Mouse (Mus musculus) NIH3T3 (cell line): Measurements from ENCODE around the gene Cdh23.
A peak's percentile ranks its signal among the peaks of the same experiment; 100 is the strongest.

Source experiments
- DNase-seq: peaks from one replicate; pipeline ENCODE4 v3.0.0-alpha.2; 2012; ENCODE audit warnings: low read depth

Gene Cdh23

DNA sequence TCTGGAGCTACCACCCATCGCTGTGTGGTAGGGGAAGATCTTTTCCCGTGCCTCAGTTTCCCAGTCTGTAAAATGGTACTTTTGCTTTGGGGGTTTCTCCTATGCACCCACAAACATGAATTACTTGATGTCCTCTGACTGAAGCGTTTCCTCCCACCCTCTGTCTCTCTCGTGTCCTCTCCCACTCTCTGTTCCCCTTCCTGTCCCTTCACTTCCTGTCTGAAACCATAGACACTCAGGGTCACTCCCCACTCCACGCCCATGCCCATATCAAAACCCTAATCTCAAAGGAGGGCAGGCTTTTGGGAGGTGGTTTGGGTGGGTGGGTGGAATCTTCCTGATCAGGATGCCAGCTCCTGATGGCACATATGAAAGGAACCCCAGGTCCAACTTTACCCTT lies 221.7 kb downstream of the Cdh23 start:
- no peak for DNase-seq

DNA sequence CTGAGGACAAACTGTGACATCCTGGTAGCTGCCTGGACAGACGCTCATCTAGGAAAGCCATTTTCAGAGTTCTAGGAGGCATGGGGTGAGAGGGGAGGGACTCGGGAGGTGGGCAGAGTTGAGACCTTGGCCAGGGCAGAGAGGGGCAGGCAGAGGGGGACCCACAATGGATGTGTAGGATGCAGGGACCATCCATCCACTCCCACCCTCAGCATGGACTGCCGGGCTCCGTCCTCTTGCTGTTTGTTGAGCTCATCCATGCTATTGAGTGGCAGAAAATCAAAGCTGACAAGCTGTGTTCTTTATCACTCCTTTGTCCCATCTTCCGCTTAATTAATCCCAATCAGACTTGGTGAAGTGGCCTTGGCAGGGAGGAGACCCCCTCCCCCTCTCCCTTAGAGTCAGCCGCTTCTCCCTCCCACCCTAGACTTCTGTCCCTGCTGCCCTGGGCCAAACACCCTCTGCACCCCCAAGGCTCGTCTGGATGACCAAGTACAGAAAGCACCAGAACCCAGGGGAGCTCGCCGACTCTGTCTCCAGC lies 222.4 kb downstream of the Cdh23 start:
- no peak for DNase-seq

DNA sequence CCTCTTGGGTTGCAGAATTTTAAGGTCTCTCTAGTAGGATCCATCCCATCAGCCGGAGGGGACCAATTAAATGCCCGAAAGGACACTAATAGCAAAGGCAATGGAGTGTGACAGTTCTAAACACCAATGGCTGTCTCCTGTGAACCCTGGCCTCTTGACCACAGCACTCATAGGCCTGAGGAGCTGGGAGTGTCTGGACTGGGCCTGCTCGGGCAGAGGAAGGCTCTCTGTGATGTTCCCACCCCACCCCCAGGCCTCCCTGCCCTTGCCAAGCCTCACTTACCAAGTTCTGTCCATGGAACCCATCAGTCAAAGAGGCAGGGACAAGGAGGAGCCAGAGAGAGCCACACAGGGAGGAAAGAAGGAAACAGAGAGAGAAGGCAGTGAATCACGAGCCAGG lies 228.5 kb downstream of the Cdh23 start:
- no peak for DNase-seq

- no peak for DNase-seq
Measured at GRCm38 (mm10) chr10:60463953-60464647, 232.2 kb downstream of the Cdh23 start.

DNA sequence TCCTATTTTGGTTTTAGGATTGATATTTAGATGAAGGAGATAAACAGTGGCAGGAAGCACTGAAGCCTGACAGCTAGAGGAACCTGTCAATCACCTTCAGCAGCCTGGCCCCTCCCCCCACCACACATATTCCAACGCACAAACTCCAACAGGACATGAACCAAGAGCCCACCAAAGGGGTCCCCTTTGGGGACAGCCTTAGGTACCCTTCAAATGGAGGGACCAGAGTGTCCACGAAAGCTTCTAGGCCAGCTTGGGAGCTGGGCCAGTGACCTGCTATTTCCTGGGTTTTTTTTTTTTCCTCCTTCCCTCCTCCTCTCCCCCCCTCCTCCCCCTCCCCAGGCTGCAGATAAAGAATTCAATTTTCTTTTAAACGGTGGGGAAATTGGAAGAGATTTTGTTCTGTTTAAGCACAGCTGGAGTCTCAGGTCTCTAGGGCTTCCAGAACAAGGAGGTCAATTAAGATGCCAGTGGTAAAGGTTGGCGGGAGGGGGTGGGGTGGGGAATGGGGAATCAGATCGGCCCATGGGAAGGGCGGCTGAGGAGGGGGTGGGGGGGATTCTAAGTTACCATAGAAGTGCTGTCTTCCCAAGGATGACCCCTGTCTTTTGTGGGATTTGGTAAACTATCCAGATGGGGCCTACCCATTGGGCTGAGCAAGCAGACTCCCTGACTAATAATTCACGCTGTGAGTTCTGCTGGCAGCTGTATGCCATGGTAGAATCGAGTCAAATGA lies 239.5 kb downstream of the Cdh23 start:
- no peak for DNase-seq

DNA sequence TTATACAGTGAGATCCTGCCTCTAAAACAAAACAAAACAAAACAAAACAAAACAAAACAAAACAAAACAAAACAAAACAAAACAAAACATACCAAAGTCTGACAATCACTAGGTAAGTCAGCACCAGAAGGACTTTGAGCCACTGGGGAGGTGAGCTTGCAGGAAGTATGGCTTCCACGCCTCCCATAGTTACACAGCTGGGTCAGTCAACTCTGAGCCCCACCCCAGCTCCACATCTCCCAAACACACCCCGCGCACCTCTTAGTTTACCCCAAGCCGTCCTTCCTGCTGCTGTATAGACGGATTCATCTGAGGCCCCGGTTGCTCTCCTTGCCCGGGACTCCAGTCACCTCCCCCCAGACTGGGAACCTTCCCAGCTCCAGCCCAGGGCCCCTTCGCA lies 241.1 kb downstream of the Cdh23 start:
- DNase-seq: no peak

- DNase-seq: no peak
Measured at GRCm38 (mm10) chr10:60447186-60447585, 249.1 kb downstream of the Cdh23 start.

GRCm38 (mm10) chr10:60445031-60445593 lies 251.2 kb downstream of the Cdh23 start:
- DNase-seq: peak; percentile 59

GRCm38 (mm10) chr10:60443078-60443477 lies 253.2 kb downstream of the Cdh23 start:
- peak; percentile 10 for DNase-seq

DNA sequence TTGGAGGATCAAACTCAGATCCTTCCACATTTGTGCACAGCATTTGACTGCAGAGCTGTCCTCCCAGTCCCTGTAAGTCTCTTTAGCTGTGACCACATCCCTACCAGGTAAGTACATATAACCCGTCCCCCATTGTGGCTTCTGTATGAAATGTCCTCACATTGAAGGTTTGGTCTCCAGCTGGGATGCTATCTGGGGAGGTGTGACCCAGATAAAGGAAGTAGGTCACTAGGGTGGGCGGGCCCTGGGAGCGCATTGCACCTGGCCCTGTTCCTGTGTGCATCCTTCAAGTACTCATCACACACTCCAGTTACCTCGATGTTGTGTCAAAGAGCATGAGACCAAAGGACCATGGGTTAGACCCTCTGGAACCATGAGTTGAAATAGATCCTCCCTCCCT lies 254.0 kb downstream of the Cdh23 start:
- DNase-seq: no peak

- DNase-seq: no peak
Measured at GRCm38 (mm10) chr10:60432679-60433078, 263.6 kb downstream of the Cdh23 start.

- no peak for DNase-seq
Measured at GRCm38 (mm10) chr10:60430591-60430990, 265.7 kb downstream of the Cdh23 start.

DNA sequence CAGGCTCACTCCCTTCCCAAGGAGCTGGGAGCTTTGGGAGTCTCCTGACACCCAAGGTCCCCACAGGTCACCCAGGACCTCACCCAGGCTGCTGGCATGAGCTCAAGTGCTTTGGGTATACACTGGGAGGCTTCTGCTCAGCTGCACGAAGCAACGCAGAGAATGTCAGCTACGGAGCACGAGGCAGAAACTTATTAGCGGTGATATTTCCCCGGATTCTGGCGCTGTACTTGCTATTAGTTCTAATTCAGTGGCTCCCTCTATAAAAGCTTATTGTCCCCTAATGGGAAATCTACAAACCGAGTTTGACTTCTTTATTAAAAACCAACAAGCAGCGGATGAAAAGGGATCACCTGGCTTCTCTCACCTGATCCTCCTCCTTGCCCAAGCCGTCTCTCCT lies 266.3 kb downstream of the Cdh23 start:
- DNase-seq: no peak

- DNase-seq: no peak
Measured at GRCm38 (mm10) chr10:60422756-60423155, 273.5 kb downstream of the Cdh23 start.

DNA sequence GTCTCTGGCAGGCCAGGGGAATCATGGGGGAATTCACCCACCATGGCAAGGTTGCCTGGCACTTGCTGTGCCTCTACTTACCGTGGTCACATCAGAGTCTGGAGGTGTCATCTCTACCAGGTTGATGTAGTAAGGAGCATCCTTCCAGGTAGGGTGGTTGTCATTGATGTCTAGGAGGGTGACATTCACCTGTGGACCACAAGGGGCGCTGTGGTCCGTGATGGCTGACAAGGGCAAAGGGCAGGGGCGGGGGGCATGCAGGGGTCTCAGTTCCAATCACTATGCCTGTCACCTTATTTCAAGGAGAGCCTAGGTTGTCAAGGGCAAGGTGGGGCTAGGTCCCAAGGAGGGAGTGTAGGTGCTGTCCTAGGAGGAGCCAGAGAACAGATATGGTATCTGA lies 276.7 kb downstream of the Cdh23 start:
- no peak for DNase-seq

- DNase-seq: peak; percentile 84
Measured at GRCm38 (mm10) chr10:60418137-60418536, 278.2 kb downstream of the Cdh23 start.

GRCm38 (mm10) chr10:60417041-60417440 lies 279.2 kb downstream of the Cdh23 start:
- peak; percentile 79 for DNase-seq

- no peak for DNase-seq
Measured at GRCm38 (mm10) chr10:60413756-60414155, 282.5 kb downstream of the Cdh23 start.

- peak; percentile 51 for DNase-seq
Measured at GRCm38 (mm10) chr10:60411794-60412193, 284.5 kb downstream of the Cdh23 start.

- peak; percentile 81 for DNase-seq
Measured at GRCm38 (mm10) chr10:60407831-60408230, 288.5 kb downstream of the Cdh23 start.

DNA sequence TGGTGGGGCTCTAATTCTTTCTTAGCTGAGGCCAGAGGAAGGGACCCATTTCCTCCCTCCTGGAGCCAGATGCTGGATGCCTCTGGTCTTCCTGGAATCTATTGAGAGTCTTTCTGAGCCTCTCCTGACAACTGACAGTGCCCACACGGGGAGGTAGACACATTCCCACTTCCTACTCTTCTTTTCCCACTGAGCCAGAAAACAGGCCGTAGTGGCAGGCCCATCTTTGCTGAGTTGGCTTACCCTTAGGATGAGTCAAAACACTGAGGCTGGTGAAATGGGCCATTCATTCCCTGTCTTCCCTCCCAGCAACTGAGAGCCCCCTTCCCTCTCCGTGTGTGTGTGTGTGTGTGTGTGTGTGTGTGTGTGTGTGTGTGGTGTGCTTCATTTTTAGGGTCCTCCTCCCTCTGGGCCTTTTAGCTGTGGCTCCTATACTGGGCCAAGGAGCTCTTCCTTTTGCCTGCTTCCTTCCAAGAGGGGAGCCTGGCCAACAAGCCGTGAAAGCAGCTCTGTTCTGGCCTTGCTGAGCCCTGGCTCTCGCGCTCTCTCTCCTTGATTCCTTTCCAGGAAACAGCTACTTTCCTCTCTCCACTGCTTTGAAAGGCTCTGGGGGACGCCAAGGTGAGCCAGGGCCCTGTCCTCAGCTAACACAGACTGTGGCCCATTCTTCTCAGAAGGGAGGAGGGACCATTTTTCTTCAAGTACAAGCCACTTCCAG lies 290.7 kb downstream of the Cdh23 start:
- DNase-seq: peak; percentile 68
